Mouse (Mus musculus) naive thymus-derived CD4-positive, alpha-beta T cell, adult 5 months (primary cell): ENCODE data around the gene Whamm. TPM values are rescaled to one million over a fixed set of nuclear protein-coding genes. Genes with fewer than 3 reads are reported as not detected.

Experiments
- polyA plus RNA-seq: library from polyadenylated mRNA; unstranded; fragments of 100-300 nt; shearing (Covaris generic); gene quantifications from one replicate; pipeline ENCODE4 v1.2.1, GENCODE M21; 2017

Gene Whamm
- 45.9 TPM for polyA plus RNA-seq

GRCm38 (mm10) chr7:81571108-81571940, at the start of gene Whamm:
Gene Whamm (plus strand): TSS chr7:81571266.

GRCm38 (mm10) chr7:81566892-81567291, 4.2 kb upstream of the Whamm start, which contains the start of gene Fsd2:
Gene Fsd2 (minus strand): TSS chr7:81566944.

Other genes with a start within 250 kb of the Whamm start
- gene Rps17, start 226.0 kb upstream of the Whamm start, polyA plus RNA-seq, result 931 TPM
- not detected for gene Cpeb1, start 115.8 kb upstream of the Whamm start, polyA plus RNA-seq
- gene Ap3b2, start 77.3 kb upstream of the Whamm start, polyA plus RNA-seq, result not detected
- not detected for gene BC048679, start 73.0 kb upstream of the Whamm start, polyA plus RNA-seq
- gene Fsd2, start 4.3 kb upstream of the Whamm start, polyA plus RNA-seq, result 1.00 TPM
- 0.05 TPM for gene Homer2, start 136.3 kb downstream of the Whamm start, polyA plus RNA-seq
- 157 TPM for gene Ramac, start 191.7 kb downstream of the Whamm start, polyA plus RNA-seq
- 40.9 TPM for gene 3110040N11Rik, start 218.2 kb downstream of the Whamm start, polyA plus RNA-seq